Mouse (Mus musculus): Measurements from ENCODE around the gene Gm20489. TPM values are rescaled to one million over a fixed set of nuclear protein-coding genes. Genes with fewer than 3 reads are reported as not detected.
A peak's percentile ranks its signal among the peaks of the same experiment; 100 is the strongest.

Gm20489 gene
- not detected for total RNA-seq (2021)
- long read RNA-seq, experiment 1, result 0 reads
- long read RNA-seq, experiment 2, result 0 reads

- Histone ChIP-seq H3K4me3 (no peak within 1 kb of the TSS), H3K27ac (no peak within 1 kb of the TSS)
- DNase-seq (ENCODE audit: extremely low spot score in 1 of 2, low spot score in 2 of 2), result no peak
- intact Hi-C loops (cut with DNase I), result no loop called here
- no peak for TF ChIP-seq CTCF (IDR thresholded peaks at IDR 0.05)
These were observed at the start of gene Gm20489 for GRCm38 (mm10) chrX:101268755-101269124. TSS of gene Gm20489 (minus strand) at chrX:101269023.

- Histone ChIP-seq H3K27ac (peak overlapping the region; percentile 81), H3K4me3 (no peak overlapping the region)
- peak; percentile 75 to 79 for DNase-seq (ENCODE audit: extremely low spot score in 1 of 2, low spot score in 2 of 2)
- intact Hi-C loops (cut with DNase I), result no loop called here
- no peak for TF ChIP-seq CTCF (IDR thresholded peaks at IDR 0.05)
These were observed 45.0 kb upstream of the Gm20489 start for GRCm38 (mm10) chrX:101313625-101314359.

- intact Hi-C loops (cut with DNase I), result no loop called here
- Histone ChIP-seq H3K4me3 (no peak overlapping the region), H3K27ac (no peak overlapping the region)
- TF ChIP-seq CTCF (IDR thresholded peaks at IDR 0.05), result no peak
- DNase-seq (ENCODE audit: extremely low spot score in 1 of 2, low spot score in 2 of 2), result no peak
These were observed 40.5 kb upstream of the Gm20489 start for GRCm38 (mm10) chrX:101309299-101309698.

- TF ChIP-seq CTCF (IDR thresholded peaks at IDR 0.05), result no peak
- DNase-seq (ENCODE audit: extremely low spot score in 1 of 2, low spot score in 2 of 2), result no peak
- H3K4me3 ChIP-seq, result no peak overlapping the region
- no peak overlapping the region for H3K27ac ChIP-seq
- intact Hi-C loops (cut with DNase I), result no loop called here
These were observed 35.8 kb upstream of the Gm20489 start for GRCm38 (mm10) chrX:101304646-101305045.

GRCm38 (mm10) chrX:101301654-101302053, 32.8 kb upstream of the Gm20489 start:
- H3K27ac ChIP-seq, result no peak overlapping the region; the same call in 1 of the 2 replicates
- peak overlapping the region; percentile 46 for H3K4me3 ChIP-seq
- no peak for DNase-seq (ENCODE audit: extremely low spot score in 1 of 2, low spot score in 2 of 2)
- intact Hi-C loops (cut with DNase I), result loop anchor here (2.0 kb wide), 1 partner anchor 27 kb away; no protein-coding TSS in a partner anchor
- TF ChIP-seq CTCF (IDR thresholded peaks at IDR 0.05), result peak; percentile 20

- Histone ChIP-seq H3K27ac (peak overlapping the region; percentile 57), H3K4me3 (peak overlapping the region; percentile 58)
- TF ChIP-seq CTCF (IDR thresholded peaks at IDR 0.05), result no peak
- no peak for DNase-seq (ENCODE audit: extremely low spot score in 1 of 2, low spot score in 2 of 2)
- intact Hi-C loops (cut with DNase I), result loop anchor here (2.0 kb wide), 1 partner anchor 28 kb away; no protein-coding TSS in a partner anchor
These were observed 31.7 kb upstream of the Gm20489 start for GRCm38 (mm10) chrX:101300427-101301030.

GRCm38 (mm10) chrX:101299473-101300426, 30.9 kb upstream of the Gm20489 start:
- intact Hi-C loops (cut with DNase I), result loop anchor here (2.0 kb wide), 1 partner anchor 29 kb away; no protein-coding TSS in a partner anchor
- DNase-seq (ENCODE audit: extremely low spot score in 1 of 2, low spot score in 2 of 2), result no peak
- TF ChIP-seq CTCF (IDR thresholded peaks at IDR 0.05), result no peak
- Histone ChIP-seq H3K4me3 (peak overlapping the region; percentile 58), H3K27ac (peak overlapping the region; percentile 84)

GRCm38 (mm10) chrX:101299055-101299454, 30.2 kb upstream of the Gm20489 start, which contains the start of gene Nlgn3:
TSS of gene Nlgn3 (plus strand) at chrX:101299168.
- Histone ChIP-seq H3K4me3 (peak within 1 kb of the TSS; percentile 58), H3K27ac (peak within 1 kb of the TSS; percentile 84)
- TF ChIP-seq CTCF (IDR thresholded peaks at IDR 0.05), result no peak
- intact Hi-C loops (cut with DNase I), result no loop called here
- peak in 1 of 2 experiments; percentile 53 for DNase-seq (ENCODE audit: extremely low spot score in 1 of 2, low spot score in 2 of 2)

- TF ChIP-seq CTCF (IDR thresholded peaks at IDR 0.05), result no peak
- intact Hi-C loops (cut with DNase I), result no loop called here
- Histone ChIP-seq H3K4me3 (no peak overlapping the region), H3K27ac (no peak overlapping the region)
- no peak for DNase-seq (ENCODE audit: extremely low spot score in 1 of 2, low spot score in 2 of 2)
These were observed 21.3 kb upstream of the Gm20489 start for GRCm38 (mm10) chrX:101290111-101290510.

- TF ChIP-seq CTCF (IDR thresholded peaks at IDR 0.05), result no peak
- DNase-seq (ENCODE audit: extremely low spot score in 1 of 2, low spot score in 2 of 2), result no peak
- intact Hi-C loops (cut with DNase I), result loop anchor here (5.0 kb wide), 1 partner anchor 157 kb away; no protein-coding TSS in a partner anchor
These were observed 20.2 kb upstream of the Gm20489 start for GRCm38 (mm10) chrX:101289037-101289436.

GRCm38 (mm10) chrX:101288432-101288831, 19.6 kb upstream of the Gm20489 start:
- no peak overlapping the region for H3K27ac ChIP-seq
- H3K4me3 ChIP-seq, result no peak overlapping the region
- intact Hi-C loops (cut with DNase I), result loop anchor here (5.0 kb wide), 1 partner anchor 156 kb away; no protein-coding TSS in a partner anchor
- no peak for DNase-seq (ENCODE audit: extremely low spot score in 1 of 2, low spot score in 2 of 2)
- no peak for TF ChIP-seq CTCF (IDR thresholded peaks at IDR 0.05)

More at GRCm38 (mm10) chrX:101289037-101289436, 20.2 kb upstream of the Gm20489 start:
- no peak overlapping the region for H3K27ac ChIP-seq
- no peak overlapping the region for H3K4me3 ChIP-seq
